Mouse (Mus musculus): ENCODE measurements at regions not wholly inside any gene's neighbourhood (a gene's known extent, or its start where the extent isn't known, plus 50 kb on each side); places are given as distances from the start of the nearest gene placed in this dataset.

- 0 out of 2 replicates have a peak, but pooled peaks cover 5% of the 10 kb centered on the region for H3K9me3 ChIP-seq (ENCODE audit: control insufficient read depth, low read length)
- no peak overlapping the region for H3K4me2 ChIP-seq (replicated peaks; ENCODE audit: low read depth, low read length, severe bottlenecking)
- TF ChIP-seq POLR2A (IDR thresholded peaks at IDR 0.05; ENCODE audit: borderline replicate concordance, extremely low read depth, insufficient read depth, insufficient read length), result no peak
- 14% methylated on average over 12 of the region's 12 CpGs for whole genome bisulfite sequencing
- no peak overlapping the region for H3K9ac ChIP-seq (ENCODE audit: low read depth, low read length, severe bottlenecking)
- peak overlapping the region; percentile 59 for H3K27ac ChIP-seq (replicated peaks; ENCODE audit: low read depth, low read length)
- DNase-seq (ENCODE audit: low spot score), result no peak
- no peak for ATAC-seq (ENCODE audit: low FRiP score, low read depth)
- no peaks in the 10 kb centered on the region for H3K36me3 ChIP-seq (ENCODE audit: control insufficient read depth, insufficient read depth, low read length)
- no peak overlapping the region for H3K4me3 ChIP-seq (replicated peaks; ENCODE audit: low read length)
- H3K27me3 ChIP-seq (ENCODE audit: control insufficient read depth, insufficient read depth, low read length), result no peaks in the 10 kb centered on the region
- H3K4me1 ChIP-seq (ENCODE audit: control insufficient read depth, insufficient read depth, low read length), result peaks cover 31% of the 10 kb centered on the region
Observed at GRCm38 (mm10) chr2:173977236-173978053, 98.7 kb upstream of the Stx16 start.

DNA sequence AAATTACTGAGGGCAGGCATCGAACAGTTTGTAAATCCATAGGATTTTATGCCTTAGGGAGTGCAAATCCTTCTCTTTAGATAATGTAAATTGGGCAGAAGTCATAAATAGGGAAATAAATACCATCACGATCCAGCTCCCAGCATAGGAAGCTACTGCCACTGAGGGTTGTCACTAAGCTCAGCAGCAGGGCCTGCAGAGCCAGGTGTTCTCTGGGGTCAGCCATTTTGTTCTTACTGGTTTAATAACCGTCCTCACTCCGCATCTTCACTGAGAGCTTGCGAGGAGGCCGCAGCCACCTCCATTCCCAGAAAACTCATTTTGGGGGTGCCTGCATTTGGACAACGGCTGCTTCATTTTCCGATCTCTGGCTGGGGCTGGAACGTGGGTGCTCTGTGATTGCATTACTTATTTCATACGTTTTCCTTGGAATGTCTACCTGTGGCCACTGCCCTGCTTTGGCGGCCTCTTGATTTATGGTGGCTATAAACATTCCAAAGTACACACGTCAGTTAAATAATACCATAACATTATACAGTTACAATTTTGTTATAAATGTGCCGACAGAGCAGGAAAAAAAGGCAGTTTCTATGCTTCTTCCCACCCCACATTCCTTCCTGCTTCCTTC is 97.9 kb upstream of the Stx16 start:
- peaks cover 31% of the 10 kb centered on the region for H3K4me1 ChIP-seq (ENCODE audit: control insufficient read depth, insufficient read depth, low read length)
- 20% methylated on average over 13 of the region's 13 CpGs for WGBS
- DNase-seq (ENCODE audit: low spot score) (peak; percentile 58), ATAC-seq (ENCODE audit: low FRiP score, low read depth) (peak; percentile 74)
- H3K4me2 ChIP-seq (replicated peaks; ENCODE audit: low read depth, low read length, severe bottlenecking), result no peak overlapping the region; the same call in 1 of the 2 replicates
- TF ChIP-seq POLR2A (IDR thresholded peaks at IDR 0.05; ENCODE audit: borderline replicate concordance, extremely low read depth, insufficient read depth, insufficient read length), result no peak
- 0 out of 2 replicates have a peak, but pooled peaks cover 5% of the 10 kb centered on the region for H3K9me3 ChIP-seq (ENCODE audit: control insufficient read depth, low read length)
- H3K27ac ChIP-seq (replicated peaks; ENCODE audit: low read depth, low read length), result peak overlapping the region; percentile 59
- no peaks in the 10 kb centered on the region for H3K36me3 ChIP-seq (ENCODE audit: control insufficient read depth, insufficient read depth, low read length)
- H3K9ac ChIP-seq (ENCODE audit: low read depth, low read length, severe bottlenecking), result no peak overlapping the region
- no peak overlapping the region for H3K4me3 ChIP-seq (replicated peaks; ENCODE audit: low read length)
- H3K27me3 ChIP-seq (ENCODE audit: control insufficient read depth, insufficient read depth, low read length), result no peaks in the 10 kb centered on the region

DNA sequence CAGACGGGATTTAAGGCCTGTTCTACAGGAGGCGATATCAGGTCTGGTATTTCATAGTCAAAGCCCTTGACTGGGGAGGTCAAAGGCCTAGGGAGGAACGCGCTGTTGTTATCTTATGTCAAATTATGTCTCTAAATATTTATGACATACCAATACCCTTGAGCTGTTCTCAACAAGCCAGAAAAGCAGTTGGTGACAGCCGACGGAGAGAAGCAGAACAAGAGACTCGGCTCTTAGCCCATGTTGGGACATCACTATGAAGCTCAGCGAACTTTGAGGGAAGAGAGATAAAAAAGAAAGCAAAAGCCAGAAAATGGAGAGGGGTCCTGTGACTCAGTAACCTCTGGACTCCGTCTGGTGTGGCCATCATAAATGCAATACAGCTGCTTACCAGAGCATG is 95.1 kb upstream of the Stx16 start:
- no peak overlapping the region for H3K4me2 ChIP-seq (replicated peaks; ENCODE audit: low read depth, low read length, severe bottlenecking)
- no peak for ATAC-seq (ENCODE audit: low FRiP score, low read depth)
- no peak for TF ChIP-seq POLR2A (IDR thresholded peaks at IDR 0.05; ENCODE audit: borderline replicate concordance, extremely low read depth, insufficient read depth, insufficient read length)
- no peak for DNase-seq (ENCODE audit: low spot score)
- no peaks in the 10 kb centered on the region for H3K36me3 ChIP-seq (ENCODE audit: control insufficient read depth, insufficient read depth, low read length)
- H3K4me3 ChIP-seq (replicated peaks; ENCODE audit: low read length), result no peak overlapping the region
- H3K4me1 ChIP-seq (ENCODE audit: control insufficient read depth, insufficient read depth, low read length), result peaks cover 31% of the 10 kb centered on the region
- no peak overlapping the region for H3K9ac ChIP-seq (ENCODE audit: low read depth, low read length, severe bottlenecking)
- no peaks in the 10 kb centered on the region for H3K9me3 ChIP-seq (ENCODE audit: control insufficient read depth, low read length)
- WGBS, result 91% methylated on average over 9 of the region's 9 CpGs
- H3K27me3 ChIP-seq (ENCODE audit: control insufficient read depth, insufficient read depth, low read length), result no peaks in the 10 kb centered on the region
- no peak overlapping the region for H3K27ac ChIP-seq (replicated peaks; ENCODE audit: low read depth, low read length)

DNA sequence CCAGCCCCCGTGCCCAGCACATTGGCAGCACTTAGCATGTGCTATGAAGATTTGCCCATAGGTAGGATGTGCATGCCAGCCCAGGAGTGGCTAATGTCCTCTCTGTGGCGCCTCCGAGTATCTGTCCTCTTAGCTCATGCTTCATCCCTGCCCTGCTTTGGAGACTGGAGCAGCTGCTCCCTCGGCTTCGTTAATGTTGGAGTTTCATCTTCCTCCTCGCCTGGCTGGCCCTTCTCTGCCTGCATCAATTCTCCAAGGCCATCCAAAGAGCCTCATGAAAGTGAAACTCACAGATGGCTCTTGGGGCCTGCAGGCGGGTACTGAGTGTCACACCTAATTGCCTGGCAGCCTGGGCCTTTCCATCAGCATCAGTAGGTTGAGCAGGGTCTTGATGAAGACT is 88.6 kb upstream of the Stx16 start:
- no peak overlapping the region for H3K27ac ChIP-seq (replicated peaks; ENCODE audit: low read depth, low read length)
- no peaks in the 10 kb centered on the region for H3K9me3 ChIP-seq (ENCODE audit: control insufficient read depth, low read length)
- DNase-seq (ENCODE audit: low spot score), result no peak
- H3K4me1 ChIP-seq (ENCODE audit: control insufficient read depth, insufficient read depth, low read length), result peaks cover 12% of the 10 kb centered on the region
- WGBS, result 83% methylated on average over 7 of the region's 7 CpGs
- no peak for TF ChIP-seq POLR2A (IDR thresholded peaks at IDR 0.05; ENCODE audit: borderline replicate concordance, extremely low read depth, insufficient read depth, insufficient read length)
- H3K4me3 ChIP-seq (replicated peaks; ENCODE audit: low read length), result no peak overlapping the region
- ATAC-seq (ENCODE audit: low FRiP score, low read depth), result no peak
- H3K36me3 ChIP-seq (ENCODE audit: control insufficient read depth, insufficient read depth, low read length), result no peaks in the 10 kb centered on the region
- no peak overlapping the region for H3K4me2 ChIP-seq (replicated peaks; ENCODE audit: low read depth, low read length, severe bottlenecking)
- H3K9ac ChIP-seq (ENCODE audit: low read depth, low read length, severe bottlenecking), result no peak overlapping the region
- no peaks in the 10 kb centered on the region for H3K27me3 ChIP-seq (ENCODE audit: control insufficient read depth, insufficient read depth, low read length)

DNA sequence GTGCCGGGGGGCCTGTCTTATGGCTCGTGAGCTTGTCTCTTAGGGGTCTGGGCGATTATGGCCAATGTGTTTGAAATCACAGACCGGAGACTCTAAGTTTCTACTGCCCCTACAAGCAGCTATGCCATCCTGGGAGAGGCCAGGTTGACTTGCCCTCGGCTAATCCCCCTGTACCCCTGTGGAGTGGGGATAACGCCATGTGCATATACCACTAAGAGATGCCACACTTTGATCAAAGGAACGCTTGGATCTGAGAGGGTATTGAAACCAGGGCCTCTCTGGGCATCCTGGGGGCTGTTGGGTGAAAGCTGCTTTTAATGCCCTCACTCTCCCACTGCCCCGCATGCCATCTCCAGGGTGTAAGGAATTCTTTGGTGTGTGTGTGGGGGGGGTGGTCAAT is 88.2 kb upstream of the Stx16 start:
- Histone ChIP-seq H3K9ac (ENCODE audit: low read depth, low read length, severe bottlenecking) (no peak overlapping the region), H3K27me3 (ENCODE audit: control insufficient read depth, insufficient read depth, low read length) (no peaks in the 10 kb centered on the region), H3K36me3 (ENCODE audit: control insufficient read depth, insufficient read depth, low read length) (no peaks in the 10 kb centered on the region), H3K27ac (replicated peaks; ENCODE audit: low read depth, low read length) (no peak overlapping the region), H3K4me1 (ENCODE audit: control insufficient read depth, insufficient read depth, low read length) (peaks cover 12% of the 10 kb centered on the region), H3K4me2 (replicated peaks; ENCODE audit: low read depth, low read length, severe bottlenecking) (no peak overlapping the region), H3K9me3 (ENCODE audit: control insufficient read depth, low read length) (no peaks in the 10 kb centered on the region), H3K4me3 (replicated peaks; ENCODE audit: low read length) (no peak overlapping the region)
- ATAC-seq (ENCODE audit: low FRiP score, low read depth) (no peak), DNase-seq (ENCODE audit: low spot score) (no peak)
- TF ChIP-seq POLR2A (IDR thresholded peaks at IDR 0.05; ENCODE audit: borderline replicate concordance, extremely low read depth, insufficient read depth, insufficient read length), result no peak
- WGBS, result 89% methylated on average over 8 of the region's 8 CpGs

Data from limb, embryonic 14.5 days (tissue).